Mouse (Mus musculus) neural tube, embryonic 13.5 days (tissue): ENCODE measurements at regions not wholly inside any gene's neighbourhood (a gene's known extent, or its start where the extent isn't known, plus 50 kb on each side); places are given as distances from the start of the nearest gene placed in this dataset.

ENCODE experiments used
- ATAC-seq: fragments of 200-750 bp; cut with Nextera tagmentation; 2 replicates; pipeline ENCODE4 v1.8.0; 2017; ENCODE audit warnings: low read depth, mild to moderate bottlenecking, moderate TSS enrichment, moderate library complexity
- H3K27ac ChIP-seq: fragments of 300-500 bp; sonication (generic); replicated peaks from 2 replicates; pipeline ENCODE4 v1.5.1; 2015; ENCODE audit warnings: moderate library complexity, mild to moderate bottlenecking, inconsistent platforms
- H3K27me3 ChIP-seq: fragments of 300-500 bp; sonication (generic); 2 replicates; pipeline ENCODE4 v1.6.1; 2015; ENCODE audit warnings: mild to moderate bottlenecking, inconsistent platforms
- H3K36me3 ChIP-seq: fragments of 300-500 bp; sonication (generic); 2 replicates; pipeline ENCODE4 v1.6.1; 2015; ENCODE audit warnings: mild to moderate bottlenecking, inconsistent platforms
- H3K4me1 ChIP-seq: fragments of 300-500 bp; sonication (generic); replicated peaks from 2 replicates; pipeline ENCODE4 v1.6.1; 2015; ENCODE audit warnings: inconsistent platforms
- H3K4me2 ChIP-seq: fragments of 300-500 bp; sonication (generic); 2 replicates; pipeline ENCODE4 v1.6.1; 2015; ENCODE audit warnings: inconsistent platforms, mild to moderate bottlenecking, moderate library complexity
- H3K4me3 ChIP-seq: fragments of 300-500 bp; sonication (generic); 2 replicates; pipeline ENCODE4 v1.5.1; 2015; ENCODE audit warnings: mild to moderate bottlenecking, inconsistent platforms
- H3K9ac ChIP-seq: fragments of 300-500 bp; sonication (generic); 2 replicates; pipeline ENCODE4 v1.6.1; 2015; ENCODE audit warnings: moderate library complexity, mild to moderate bottlenecking, inconsistent platforms
- H3K9me3 ChIP-seq: fragments of 300-500 bp; sonication (generic); 2 replicates; pipeline ENCODE4 v1.6.1; 2016; ENCODE audit warnings: inconsistent platforms
- WGBS: fragments of 180-500 bp; shearing (Covaris S2); methylation state at CpG from one replicate; pipeline ENCODE4 v1.1.7; 2015; 5-methylcytosine and 5-hydroxymethylcytosine counted together

DNA sequence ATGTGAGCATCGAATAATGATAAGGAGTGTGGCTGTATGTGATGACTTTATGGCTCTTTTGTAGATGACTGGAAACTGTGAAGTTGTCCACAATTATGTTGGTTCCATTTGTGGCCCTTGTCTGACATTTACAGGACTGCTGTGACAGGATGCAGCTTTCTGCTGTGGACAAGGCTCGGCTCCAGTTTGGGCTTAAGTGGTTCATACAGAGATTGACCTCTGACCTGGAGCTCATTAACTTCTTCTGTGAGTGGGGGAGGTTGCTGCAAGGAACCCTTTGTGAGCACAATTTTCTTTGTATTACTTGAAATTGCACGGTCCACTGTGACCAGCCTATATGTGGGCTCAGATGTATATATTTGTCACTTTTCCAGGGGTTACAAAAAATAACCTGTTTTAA lies 403.5 kb downstream of the Cmpk2 start:
- no peak for ATAC-seq
- Histone ChIP-seq H3K27ac (no peak overlapping the region), H3K4me1 (peaks cover 14% of the 10 kb centered on the region), H3K4me3 (no peak overlapping the region), H3K27me3 (no peaks in the 10 kb centered on the region), H3K4me2 (no peak overlapping the region), H3K9ac (no peak overlapping the region), H3K9me3 (no peaks in the 10 kb centered on the region), H3K36me3 (no peaks in the 10 kb centered on the region)
- WGBS = 35% methylated on average over 3 of the region's 3 CpGs

GRCm38 (mm10) chr12:26867731-26868130 lies 398.7 kb downstream of the Cmpk2 start:
- Histone ChIP-seq H3K9me3 (no peaks in the 10 kb centered on the region), H3K4me3 (no peak overlapping the region), H3K27me3 (no peaks in the 10 kb centered on the region), H3K36me3 (no peaks in the 10 kb centered on the region), H3K27ac (no peak overlapping the region; the same call in 1 of the 2 replicates), H3K4me2 (no peak overlapping the region), H3K9ac (no peak overlapping the region), H3K4me1 (peaks cover 7% of the 10 kb centered on the region; the same call in 1 of the 2 replicates)
- ATAC-seq = no peak
- WGBS = 58% methylated on average over 6 of the region's 6 CpGs

GRCm38 (mm10) chr12:26855091-26855516 lies 386.1 kb downstream of the Cmpk2 start:
- Histone ChIP-seq H3K27ac (peak overlapping the region; percentile 50; the same call in 1 of the 2 replicates), H3K4me3 (no peak overlapping the region), H3K4me2 (no peak overlapping the region), H3K9ac (no peak overlapping the region), H3K9me3 (peaks cover 11% of the 10 kb centered on the region), H3K27me3 (no peaks in the 10 kb centered on the region), H3K4me1 (peaks cover 15% of the 10 kb centered on the region), H3K36me3 (0 out of 2 replicates have a peak, but pooled peaks cover 3% of the 10 kb centered on the region)
- peak; percentile 84 for ATAC-seq
- WGBS = 11% methylated on average over 1 of the region's 1 CpGs

- 26% methylated on average over 12 of the region's 12 CpGs for WGBS
- H3K27me3 ChIP-seq = no peaks in the 10 kb centered on the region
- H3K4me2 ChIP-seq = no peak overlapping the region
- no peak overlapping the region for H3K4me3 ChIP-seq
- no peaks in the 10 kb centered on the region for H3K9me3 ChIP-seq
- no peak overlapping the region for H3K27ac ChIP-seq
- ATAC-seq = 0 out of 2 replicates have a peak, but pooled peaks have one; percentile 8
- no peak overlapping the region for H3K9ac ChIP-seq
- H3K4me1 ChIP-seq = peaks cover 25% of the 10 kb centered on the region
- no peaks in the 10 kb centered on the region for H3K36me3 ChIP-seq
Observed at GRCm38 (mm10) chr12:26844917-26845316, 375.9 kb downstream of the Cmpk2 start.

DNA sequence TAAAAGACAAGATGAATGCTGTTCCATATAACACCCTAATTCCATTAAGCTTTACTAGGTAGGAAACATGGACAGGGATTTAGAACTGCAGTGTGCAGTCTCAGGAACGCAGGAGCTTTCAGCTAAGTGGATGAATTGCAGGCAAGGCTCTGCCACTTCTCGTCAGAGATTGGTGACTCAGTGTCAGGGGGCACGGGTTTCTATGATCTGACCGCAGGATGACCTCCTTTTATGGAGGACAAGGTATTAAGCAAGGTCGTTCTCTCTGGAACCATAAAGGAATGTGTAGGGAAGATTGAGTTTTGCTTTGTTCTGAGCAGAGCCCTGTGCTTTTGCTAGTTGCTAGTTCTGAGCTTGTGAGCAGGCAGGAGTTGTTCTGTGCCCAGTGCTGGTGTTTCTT lies 373.7 kb downstream of the Cmpk2 start:
- Histone ChIP-seq H3K36me3 (no peaks in the 10 kb centered on the region), H3K27me3 (no peaks in the 10 kb centered on the region), H3K27ac (peak overlapping the region; percentile 64), H3K4me2 (no peak overlapping the region), H3K9me3 (no peaks in the 10 kb centered on the region), H3K9ac (no peak overlapping the region), H3K4me1 (peaks cover 17% of the 10 kb centered on the region), H3K4me3 (no peak overlapping the region)
- no peak for ATAC-seq
- 4% methylated on average over 5 of the region's 5 CpGs for WGBS

DNA sequence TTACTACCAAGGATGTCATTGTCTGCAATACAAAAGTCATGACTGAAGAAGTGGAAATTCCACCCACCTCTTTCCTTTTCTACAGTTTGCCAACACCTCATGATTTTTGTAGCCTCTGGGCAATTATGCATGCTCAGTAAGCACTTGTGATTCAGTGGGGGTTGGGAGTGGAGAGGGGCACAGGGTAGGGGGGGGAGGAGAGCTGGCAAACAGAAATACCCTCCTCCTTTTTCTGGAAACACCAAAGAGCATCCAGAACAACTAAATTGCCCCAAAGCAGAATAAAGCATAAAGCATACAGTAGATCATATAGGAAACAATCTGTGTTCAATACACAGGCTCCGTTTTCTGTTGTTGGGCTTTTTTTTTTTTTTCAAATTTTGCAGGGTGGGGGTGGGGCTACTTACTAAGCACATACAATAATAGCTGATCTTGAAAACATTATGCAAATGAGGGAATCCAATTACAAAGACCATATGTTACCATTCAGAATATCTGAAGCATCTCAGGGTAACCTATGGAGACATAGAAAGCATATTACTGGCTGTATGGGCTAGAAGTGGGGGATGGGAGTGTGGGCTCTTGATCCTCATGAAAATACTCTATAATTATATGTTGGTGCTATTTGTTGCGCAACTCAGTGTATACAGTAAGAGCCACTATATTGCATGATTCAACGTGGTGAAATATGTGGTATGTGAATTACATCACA lies 352.4 kb downstream of the Cmpk2 start:
- no peaks in the 10 kb centered on the region for H3K27me3 ChIP-seq
- no peak overlapping the region for H3K9ac ChIP-seq
- no peaks in the 10 kb centered on the region for H3K9me3 ChIP-seq
- peak; percentile 71 for ATAC-seq
- H3K27ac ChIP-seq = peak overlapping the region; percentile 47; the same call in 1 of the 2 replicates
- H3K4me1 ChIP-seq = peaks cover 13% of the 10 kb centered on the region
- 53% methylated on average over 3 of the region's 3 CpGs for WGBS
- no peaks in the 10 kb centered on the region for H3K36me3 ChIP-seq
- no peak overlapping the region for H3K4me2 ChIP-seq
- H3K4me3 ChIP-seq = no peak overlapping the region

- H3K9me3 ChIP-seq = no peaks in the 10 kb centered on the region
- peaks cover 13% of the 10 kb centered on the region for H3K4me1 ChIP-seq
- no peak for ATAC-seq
- no peak overlapping the region for H3K4me3 ChIP-seq
- H3K27me3 ChIP-seq = no peaks in the 10 kb centered on the region
- no peaks in the 10 kb centered on the region for H3K36me3 ChIP-seq
- no peak overlapping the region for H3K9ac ChIP-seq
- 88% methylated on average over 3 of the region's 3 CpGs for WGBS
- H3K27ac ChIP-seq = no peak overlapping the region
- no peak overlapping the region for H3K4me2 ChIP-seq
Observed at GRCm38 (mm10) chr12:26817866-26818265, 348.9 kb downstream of the Cmpk2 start.

- Histone ChIP-seq H3K4me3 (no peak overlapping the region), H3K27ac (no peak overlapping the region), H3K9ac (no peak overlapping the region), H3K4me1 (0 out of 2 replicates have a peak, but pooled peaks cover under 1% of the 10 kb centered on the region), H3K4me2 (no peak overlapping the region), H3K9me3 (no peaks in the 10 kb centered on the region), H3K27me3 (no peaks in the 10 kb centered on the region), H3K36me3 (no peaks in the 10 kb centered on the region)
- 76% methylated on average over 8 of the region's 8 CpGs for WGBS
- no peak for ATAC-seq
Observed at GRCm38 (mm10) chr12:26815771-26816170, 346.8 kb downstream of the Cmpk2 start.

DNA sequence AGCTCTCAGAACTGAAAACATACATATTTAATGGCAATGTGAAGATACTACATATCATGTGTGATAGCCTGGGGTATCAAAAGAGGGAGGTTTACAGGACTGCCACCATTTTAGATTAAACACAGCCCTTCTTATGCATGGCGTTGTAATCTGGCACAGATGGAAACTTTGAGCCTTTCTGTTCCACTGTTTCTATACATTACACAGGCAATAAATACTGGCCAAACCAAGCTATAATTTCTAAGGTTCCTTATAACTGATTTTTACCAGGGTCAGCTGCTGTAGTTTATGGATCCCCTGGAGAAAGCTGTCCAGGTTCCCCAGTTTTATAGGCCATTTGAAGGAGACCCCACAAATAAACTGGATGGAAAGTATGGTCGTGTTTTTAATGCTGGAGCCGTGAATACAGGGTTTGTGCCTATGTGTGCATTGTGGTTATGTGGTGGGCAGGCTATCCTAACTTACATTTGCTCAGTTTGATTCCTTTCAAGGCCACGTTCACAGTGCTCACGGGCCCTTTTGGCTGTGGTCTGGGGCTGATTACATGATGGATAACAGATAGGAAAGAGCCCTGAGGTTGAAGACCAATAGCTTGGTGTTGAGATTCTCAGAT lies 341.7 kb downstream of the Cmpk2 start:
- Histone ChIP-seq H3K4me1 (no peaks in the 10 kb centered on the region), H3K4me2 (no peak overlapping the region), H3K9me3 (no peaks in the 10 kb centered on the region), H3K36me3 (no peaks in the 10 kb centered on the region), H3K27me3 (no peaks in the 10 kb centered on the region), H3K9ac (no peak overlapping the region), H3K27ac (no peak overlapping the region), H3K4me3 (no peak overlapping the region)
- 74% methylated on average over 5 of the region's 5 CpGs for WGBS
- ATAC-seq = no peak

- 15% methylated on average over 4 of the region's 4 CpGs for WGBS
- Histone ChIP-seq H3K4me1 (no peaks in the 10 kb centered on the region), H3K36me3 (no peaks in the 10 kb centered on the region), H3K27me3 (no peaks in the 10 kb centered on the region), H3K9me3 (no peaks in the 10 kb centered on the region), H3K27ac (no peak overlapping the region), H3K4me3 (no peak overlapping the region), H3K4me2 (no peak overlapping the region), H3K9ac (no peak overlapping the region)
- ATAC-seq = no peak
Observed at GRCm38 (mm10) chr12:26809670-26810069, 340.7 kb downstream of the Cmpk2 start.

DNA sequence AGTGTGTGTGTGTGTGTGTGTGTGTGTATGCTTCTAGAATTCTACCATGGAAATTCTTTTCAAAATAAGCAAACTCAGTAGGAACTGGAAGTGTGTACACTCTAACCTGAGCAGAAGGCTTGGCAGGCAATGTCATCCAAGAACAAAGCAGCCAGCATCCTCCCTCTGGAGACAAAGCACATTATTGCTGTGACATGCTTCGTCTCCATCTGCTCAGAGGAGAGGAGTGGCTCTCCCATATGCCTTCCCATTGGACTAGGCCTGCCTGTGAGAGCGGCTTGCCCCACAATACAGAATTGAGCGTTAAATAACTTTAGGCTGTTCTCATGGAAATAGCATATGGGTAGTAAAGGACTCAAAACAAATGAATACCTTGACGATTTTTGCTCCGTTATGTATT lies 333.5 kb downstream of the Cmpk2 start:
- Histone ChIP-seq H3K36me3 (no peaks in the 10 kb centered on the region), H3K27me3 (no peaks in the 10 kb centered on the region), H3K27ac (peak overlapping the region; percentile 67), H3K9me3 (no peaks in the 10 kb centered on the region), H3K4me2 (no peak overlapping the region), H3K4me3 (no peak overlapping the region), H3K4me1 (peaks cover 17% of the 10 kb centered on the region), H3K9ac (no peak overlapping the region)
- ATAC-seq = peak; percentile 91
- WGBS = 36% methylated on average over 5 of the region's 5 CpGs

GRCm38 (mm10) chr12:26799310-26799709 lies 330.3 kb downstream of the Cmpk2 start:
- peaks cover 17% of the 10 kb centered on the region for H3K4me1 ChIP-seq
- H3K4me3 ChIP-seq = no peak overlapping the region
- WGBS = 56% methylated on average over 6 of the region's 6 CpGs
- H3K27ac ChIP-seq = peak overlapping the region; percentile 67
- ATAC-seq = peak; percentile 45; the same call in 1 of the 2 replicates
- no peaks in the 10 kb centered on the region for H3K36me3 ChIP-seq
- no peaks in the 10 kb centered on the region for H3K9me3 ChIP-seq
- H3K4me2 ChIP-seq = no peak overlapping the region
- H3K27me3 ChIP-seq = no peaks in the 10 kb centered on the region
- no peak overlapping the region for H3K9ac ChIP-seq
